Mouse (Mus musculus): ENCODE measurements around the gene Sarm1.

- TF ChIP-seq CTCF (IDR thresholded peaks at IDR 0.05; ENCODE audit: low read depth) = peak; percentile 81
- TF ChIP-seq EP300 (IDR thresholded peaks at IDR 0.05; ENCODE audit: low read depth) = no peak
Observed at GRCm38 (mm10) chr11:78455308-78455707, 42.2 kb downstream of the Sarm1 start.

Data from liver, postnatal 0 days (tissue).